Mouse (Mus musculus) small intestine, adult 2 months (tissue): ENCODE data around the gene Zfp839. TPM values are rescaled to one million over a fixed set of nuclear protein-coding genes. Genes with fewer than 3 reads are reported as not detected.

Experiments
- H3K27ac ChIP-seq: fragments of 200-500 bp; 2 replicates; pipeline ENCODE4 v1.5.1; 2012; ENCODE audit warnings: low read depth, low read length, control low read depth, inconsistent platforms; ENCODE audit not compliant: insufficient read depth
- H3K27me3 ChIP-seq: fragments of 200-500 bp; 2 replicates; pipeline ENCODE4 v1.6.1; 2012; ENCODE audit warnings: mild to moderate bottlenecking, moderate library complexity, low read length, inconsistent platforms; ENCODE audit not compliant: control insufficient read depth, insufficient read depth
- H3K36me3 ChIP-seq: fragments of 200-500 bp; 2 replicates; pipeline ENCODE4 v1.6.1; 2012; ENCODE audit warnings: mild to moderate bottlenecking, low read length, control low read depth, inconsistent platforms; ENCODE audit not compliant: control insufficient read depth, insufficient read depth
- H3K4me1 ChIP-seq: fragments of 200-500 bp; 2 replicates; pipeline ENCODE4 v1.6.1; 2012; ENCODE audit warnings: low read length, inconsistent platforms, mixed read lengths; ENCODE audit not compliant: control insufficient read depth, insufficient read depth, insufficient read length
- H3K4me3 ChIP-seq: fragments of 200-500 bp; 2 replicates; pipeline ENCODE4 v1.5.1; 2012; ENCODE audit warnings: low read depth, mild to moderate bottlenecking, control low read depth, inconsistent platforms, low read length, moderate library complexity
- CTCF ChIP-seq: fragments of 200-500 bp; IDR thresholded peaks from 2 replicates; pipeline ENCODE4 v1.5.1; 2012; ENCODE audit warnings: low read depth, mild to moderate bottlenecking, control low read depth, inconsistent platforms, low read length, moderate library complexity, mixed read lengths; ENCODE audit not compliant: insufficient replicate concordance, insufficient read length; ENCODE audit errors: extremely low read depth
- POLR2A ChIP-seq: fragments of 200-500 bp; IDR thresholded peaks from 2 replicates; pipeline ENCODE4 v1.6.1; 2012; ENCODE audit warnings: low read depth, mild to moderate bottlenecking, control low read depth, inconsistent platforms, low read length, moderate library complexity
- WGBS: fragments of 180-500 bp; shearing (Covaris S2); methylation state at CpG from one replicate; pipeline ENCODE4 v1.1.7; 2018; 5-methylcytosine and 5-hydroxymethylcytosine counted together
- polyA plus RNA-seq: library from polyadenylated mRNA; depleted of rRNA; stranded (reverse); fragments of >200 nt; gene quantifications from 2 replicates; pipeline ENCODE4 v1.2.3, GENCODE M21; 2012

The Zfp839 gene
- polyA plus RNA-seq, 1 experiment = 3.2 TPM

- WGBS = 95% methylated on average over 2 of the region's 2 CpGs
- no peaks in the 10 kb centered on the region for H3K27me3 ChIP-seq
- H3K4me1 ChIP-seq = peaks cover 4% of the 10 kb centered on the region; the same call in 1 of the 2 replicates
- TF ChIP-seq CTCF (no peak), POLR2A (no peak)
- peaks cover 5% of the 10 kb centered on the region; the same call in 1 of the 2 replicates for H3K36me3 ChIP-seq
- H3K4me3 ChIP-seq = no peak overlapping the region
- H3K27ac ChIP-seq = no peak overlapping the region
These were observed 35.2 kb downstream of the Zfp839 start for GRCm38 (mm10) chr12:110885251-110885650.

DNA sequence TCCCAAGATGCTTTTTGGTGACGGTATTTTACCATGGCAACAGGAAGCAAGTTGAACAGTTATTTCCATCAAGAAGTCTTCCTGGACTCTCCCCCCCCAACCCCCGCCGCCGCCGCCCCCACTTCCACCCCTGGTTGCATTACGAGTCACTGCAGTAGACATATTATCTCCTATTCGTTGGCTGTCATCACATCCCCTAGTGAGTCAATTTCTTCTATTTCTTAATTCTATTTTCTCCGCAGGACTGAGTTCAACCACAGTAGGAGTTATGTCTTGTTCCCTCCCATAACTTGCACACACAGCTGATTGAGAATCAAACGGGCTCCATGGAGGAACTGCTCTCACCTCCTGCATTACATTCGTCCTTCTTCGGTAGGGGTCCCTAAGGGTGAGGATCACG lies 38.1 kb downstream of the Zfp839 start:
- Histone ChIP-seq H3K36me3 (no peaks in the 10 kb centered on the region), H3K27me3 (no peaks in the 10 kb centered on the region), H3K4me1 (peaks cover 4% of the 10 kb centered on the region; the same call in 1 of the 2 replicates), H3K4me3 (peak overlapping the region; percentile 94), H3K27ac (no peak overlapping the region)
- TF ChIP-seq POLR2A = no peak
- no peak for TF ChIP-seq CTCF
- 27% methylated on average over 12 of the region's 12 CpGs for WGBS

DNA sequence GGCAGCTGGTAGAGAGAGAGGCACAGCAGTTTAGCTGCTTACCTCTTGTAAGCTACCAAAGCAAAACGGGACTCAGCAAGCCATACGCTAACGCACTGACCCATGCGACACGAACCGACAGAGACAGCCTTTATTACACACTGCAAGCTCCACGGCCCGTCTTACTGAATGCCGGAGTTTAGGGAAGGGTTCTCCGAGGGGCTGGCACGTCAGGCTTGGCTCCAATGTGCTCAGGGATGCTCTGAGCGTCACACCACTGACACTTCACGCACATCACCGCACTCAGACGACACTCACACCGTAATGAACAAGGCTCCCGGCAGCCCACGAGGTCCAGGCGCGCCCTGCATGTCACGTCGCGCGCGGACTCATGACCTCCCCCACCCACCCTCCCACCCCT lies 38.6 kb downstream of the Zfp839 start:
- under 1% methylated on average over 25 of the region's 25 CpGs for WGBS
- H3K27me3 ChIP-seq = no peaks in the 10 kb centered on the region
- peaks cover 4% of the 10 kb centered on the region; the same call in 1 of the 2 replicates for H3K4me1 ChIP-seq
- TF ChIP-seq POLR2A (no peak), CTCF (no peak)
- H3K4me3 ChIP-seq = peak overlapping the region; percentile 94
- H3K27ac ChIP-seq = no peak overlapping the region
- no peaks in the 10 kb centered on the region for H3K36me3 ChIP-seq

DNA sequence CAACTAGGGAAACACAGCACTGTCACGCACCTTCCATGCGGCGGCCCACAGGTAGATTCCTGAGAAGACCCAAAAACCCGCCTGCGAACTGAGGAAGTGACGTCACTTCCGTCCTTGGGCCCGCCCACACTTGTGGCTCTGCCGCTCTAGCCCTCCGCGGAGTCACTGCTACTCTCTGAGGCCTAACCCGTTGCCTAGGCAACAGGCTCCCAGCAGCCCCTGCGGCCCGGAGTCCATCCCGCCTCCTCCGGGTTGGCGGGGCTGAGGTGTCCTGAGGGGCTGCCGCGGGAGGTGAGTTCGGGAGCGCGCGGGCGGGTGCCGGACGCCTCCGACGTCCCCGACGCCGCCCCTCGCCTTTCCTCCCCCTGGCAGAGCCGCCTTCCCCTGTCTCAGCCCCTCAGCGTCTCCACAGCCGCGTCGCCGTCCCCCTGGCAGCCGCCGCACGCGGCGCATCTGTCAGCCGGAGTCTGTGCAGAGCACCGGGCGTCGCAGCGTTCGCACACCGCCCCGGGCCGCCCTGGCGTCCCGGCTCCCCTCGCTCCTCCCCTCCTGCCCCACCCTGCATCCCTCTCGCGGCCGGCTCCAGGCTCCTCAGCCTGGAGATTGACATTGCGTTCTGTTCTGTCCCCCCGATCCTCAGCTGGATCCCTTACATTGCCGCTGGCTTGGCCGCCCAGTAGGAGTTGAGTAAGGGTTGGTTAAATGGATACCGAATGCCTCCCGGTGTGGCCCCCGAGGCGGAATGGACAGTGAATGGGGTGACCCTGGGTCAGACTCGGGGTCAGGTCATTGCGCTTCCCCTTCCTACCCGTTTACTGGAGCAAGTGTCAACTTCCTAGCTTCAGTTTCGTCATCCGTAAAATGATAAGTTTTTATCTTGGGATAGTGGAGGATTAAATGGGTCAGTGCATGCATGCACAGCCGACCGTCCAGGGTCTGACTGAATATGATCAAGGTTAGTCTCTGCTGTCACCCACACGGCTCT lies 39.3 kb downstream of the Zfp839 start, which contains the start of the genes Cinp and Tecpr2:
TSS of gene Cinp (minus strand) at position 110 of the 985 bp plus-strand sequence.
TSS of gene Tecpr2 (plus strand) at position 229 of the 985 bp plus-strand sequence.
- H3K4me1 ChIP-seq = peaks cover 4% of the 10 kb centered on the region; the same call in 1 of the 2 replicates
- WGBS = under 1% methylated on average over 74 of the region's 74 CpGs
- no peaks in the 10 kb centered on the region for H3K27me3 ChIP-seq
- TF ChIP-seq POLR2A (peak; percentile 72), CTCF (no peak)
- H3K27ac ChIP-seq = peak within 1 kb of the TSS; percentile 66
- peak within 1 kb of the TSS; percentile 94 for H3K4me3 ChIP-seq
- no peaks in the 10 kb centered on the region for H3K36me3 ChIP-seq

DNA sequence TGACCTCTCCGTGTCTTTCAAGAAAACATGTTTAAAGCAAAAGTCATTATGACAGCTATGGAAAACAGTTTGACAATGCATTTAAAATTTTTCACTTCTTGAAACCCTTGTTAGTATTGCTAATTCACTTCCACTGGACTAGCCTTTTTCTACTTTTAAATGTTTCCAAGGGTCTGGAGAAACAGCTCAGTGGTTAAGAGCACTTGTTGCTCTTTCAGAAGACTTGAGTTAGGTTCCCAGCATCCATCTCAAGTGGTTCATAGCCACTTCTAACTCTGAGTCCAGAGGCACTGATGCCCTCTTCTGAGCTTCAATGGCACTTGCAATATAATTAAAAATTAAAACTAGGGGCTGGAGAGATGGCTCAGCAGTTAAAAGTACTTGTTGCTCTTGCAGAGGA lies 41.8 kb downstream of the Zfp839 start:
- H3K36me3 ChIP-seq = 0 out of 2 replicates have a peak, but pooled peaks cover 2% of the 10 kb centered on the region
- 84% methylated on average over 1 of the region's 1 CpGs for WGBS
- H3K27me3 ChIP-seq = no peaks in the 10 kb centered on the region
- H3K4me3 ChIP-seq = no peak overlapping the region
- peaks cover 4% of the 10 kb centered on the region; the same call in 1 of the 2 replicates for H3K4me1 ChIP-seq
- TF ChIP-seq POLR2A (no peak), CTCF (no peak)
- no peak overlapping the region for H3K27ac ChIP-seq

GRCm38 (mm10) chr12:110902106-110902505 lies 52.1 kb downstream of the Zfp839 start:
- Histone ChIP-seq H3K27ac (no peak overlapping the region), H3K36me3 (0 out of 2 replicates have a peak, but pooled peaks cover 1% of the 10 kb centered on the region), H3K27me3 (no peaks in the 10 kb centered on the region), H3K4me3 (no peak overlapping the region), H3K4me1 (no peaks in the 10 kb centered on the region)
- 39% methylated on average over 4 of the region's 4 CpGs for WGBS
- no peak for TF ChIP-seq CTCF
- TF ChIP-seq POLR2A = no peak

DNA sequence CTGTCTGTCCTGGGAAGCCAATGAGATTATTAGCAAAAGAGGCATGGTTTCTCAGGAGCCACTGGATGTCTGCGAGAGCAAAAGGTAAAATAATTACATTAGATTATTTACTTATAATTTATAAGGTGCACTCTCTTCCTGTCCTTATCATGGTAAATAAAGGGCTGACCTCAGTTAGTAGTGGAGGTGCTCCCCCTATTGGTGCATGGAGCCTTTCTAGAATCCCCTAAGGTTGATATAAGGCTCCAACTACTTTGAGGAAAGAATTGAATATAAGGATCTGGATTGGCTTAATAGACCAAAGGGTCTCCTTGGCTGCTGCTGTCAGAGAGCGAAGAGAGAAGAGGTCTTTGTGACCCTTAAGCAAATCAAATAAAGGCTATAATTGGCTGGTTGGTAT lies 53.5 kb downstream of the Zfp839 start:
- TF ChIP-seq POLR2A = no peak
- TF ChIP-seq CTCF = no peak
- WGBS = 65% methylated on average over 2 of the region's 2 CpGs

More for the DNA sequence above, 53.5 kb downstream of the Zfp839 start:
- Histone ChIP-seq H3K4me1 (no peaks in the 10 kb centered on the region), H3K27ac (no peak overlapping the region), H3K36me3 (0 out of 2 replicates have a peak, but pooled peaks cover 1% of the 10 kb centered on the region), H3K4me3 (no peak overlapping the region), H3K27me3 (no peaks in the 10 kb centered on the region)
